Mouse (Mus musculus): ENCODE data around the gene Zswim3. TPM values are rescaled to one million over a fixed set of nuclear protein-coding genes. Genes with fewer than 3 reads are reported as not detected.

The Zswim3 gene
- total and polyA plus RNA-seq, 3 experiments = 4.7 to 5.9 TPM; not detected in 1

GRCm38 (mm10) chr2:164773989-164774364 is 30.9 kb upstream of the Zswim3 start (continued):
- TF ChIP-seq ZMIZ1 (IDR thresholded peaks at IDR 0.05; ENCODE audit: low read depth, low read length) (no peak), MXI1 (IDR thresholded peaks at IDR 0.05; ENCODE audit: low read depth, low read length) (peak; percentile 92), ETS1 (IDR thresholded peaks at IDR 0.05; ENCODE audit: low read depth, low read length) (peak; percentile 70), SMC3 (IDR thresholded peaks at IDR 0.05; ENCODE audit: low read depth, low read length) (no peak; the same call in 1 of the 2 replicates), ZKSCAN1 (IDR thresholded peaks at IDR 0.05; ENCODE audit: low read depth, low read length) (no peak), GATA1 (IDR thresholded peaks at IDR 0.05; ENCODE audit: low read depth, low read length) (peak; percentile 67; the same call in 1 of the 2 replicates), CHD2 (IDR thresholded peaks at IDR 0.05; ENCODE audit: low read length) (no peak), EP300 (IDR thresholded peaks at IDR 0.05; ENCODE audit: low read depth in 1 of 2, low read length in 2 of 2) (peak; percentile 30 to 63; a peak in 2 of 4 replicates), MEF2A (IDR thresholded peaks at IDR 0.05; ENCODE audit: extremely low read depth, insufficient replicate concordance, low read depth, low read length, poor library complexity, severe bottlenecking) (no peak), E2F4 (IDR thresholded peaks at IDR 0.05; ENCODE audit: borderline replicate concordance, low read depth, low read length) (no peak), POLR2AphosphoS2 (IDR thresholded peaks at IDR 0.05; ENCODE audit: low read length) (no peak), ELF1 (IDR thresholded peaks at IDR 0.05; ENCODE audit: low read depth, low read length) (no peak), MYB (IDR thresholded peaks at IDR 0.05; ENCODE audit: low read depth, low read length) (no peak), RAD21 (IDR thresholded peaks at IDR 0.05; ENCODE audit: low read depth, low read length) (no peak), ZNF384 (IDR thresholded peaks at IDR 0.05; ENCODE audit: low read depth, low read length) (no peak), KAT2A (conservative IDR thresholded peaks at IDR 0.05; ENCODE audit: low read depth, low read length) (no peak), ZC3H11A (IDR thresholded peaks at IDR 0.05; ENCODE audit: low read depth, low read length) (no peak), BHLHE40 (IDR thresholded peaks at IDR 0.05; ENCODE audit: borderline replicate concordance, low read depth, low read length) (0 out of 2 replicates have a peak, but pooled peaks have one; percentile 18), USF1 (IDR thresholded peaks at IDR 0.05; ENCODE audit: low read depth, low read length) (no peak)

GRCm38 (mm10) chr2:164776130-164776529 is 28.8 kb upstream of the Zswim3 start:
- Histone ChIP-seq H3K36me3 (ENCODE audit: control insufficient read depth in 1 of 2, insufficient read depth in 2 of 2, low read length in 2 of 2) (peaks cover 2 to 22% of the 10 kb centered on the region in 2 experiments), H3K27me3 (ENCODE audit: control insufficient read depth in 1 of 2, insufficient read depth in 2 of 2, low read length in 2 of 2) (no peaks in the 10 kb centered on the region), H3K9me3 (replicated peaks; ENCODE audit: insufficient read depth, low read length) (no peaks in the 10 kb centered on the region), H3K9ac (ENCODE audit: control insufficient read depth, low read depth, low read length, poor library complexity, severe bottlenecking) (no peak overlapping the region), H3K4me3 (ENCODE audit: control insufficient read depth in 1 of 2, insufficient read depth in 1 of 2, low read depth in 2 of 2, low read length in 2 of 2) (no peak overlapping the region), H3K4me1 (ENCODE audit: control insufficient read depth in 1 of 2, insufficient read depth in 2 of 2, low read length in 2 of 2) (peaks cover 3 to 23% of the 10 kb centered on the region in 2 experiments; a peak in 3 of 4 replicates), H3K27ac (ENCODE audit: control insufficient read depth, low read depth, low read length) (no peak overlapping the region), H3K79me2 (ENCODE audit: control insufficient read depth, insufficient read depth, low read length, poor library complexity) (peaks cover 8% of the 10 kb centered on the region)
- DNase-seq (ENCODE audit: low read depth, low spot score) = no peak
- no peak for TF ChIP-seq SIN3A (IDR thresholded peaks at IDR 0.05; ENCODE audit: low read length)
- no peak for TF ChIP-seq POLR2AphosphoS5 (IDR thresholded peaks at IDR 0.05; ENCODE audit: borderline replicate concordance, low read depth, low read length)
- no peak for TF ChIP-seq ZC3H11A (IDR thresholded peaks at IDR 0.05; ENCODE audit: low read depth, low read length)
- TF ChIP-seq POLR2AphosphoS2 (IDR thresholded peaks at IDR 0.05; ENCODE audit: low read length) = no peak
- TF ChIP-seq E2F4 (IDR thresholded peaks at IDR 0.05; ENCODE audit: borderline replicate concordance, low read depth, low read length) = no peak
- no peak for TF ChIP-seq HCFC1 (IDR thresholded peaks at IDR 0.05; ENCODE audit: low read depth, low read length)

Data from MEL (cell line).